In genomic region chr11:102551176-102551575, GRCm38 (mm10) we compare ENCODE assay signal across 27 mouse cellular contexts. TPM values are rescaled to one million over a fixed set of nuclear protein-coding genes. Genes with fewer than 3 reads are reported as not detected.
"Had no signal": no experiment of that assay in that cellular context is flagged by ENCODE, and none has a peak within 500 bp of the region (broad histone marks: within the 10 kb centered on the region; RNA-seq: fewer than 3 reads in every experiment).

No protein-coding gene starts in this region.

- H3K27ac ChIP-seq: kidney, postnatal 0 days; layer of hippocampus, adult 2 months; limb, embryonic 10.5 days; limb, embryonic 13.5 days; liver, embryonic 12.5 days; liver, embryonic 15.5 days; lung, embryonic 15.5 days; midbrain, embryonic 10.5 days; midbrain, embryonic 13.5 days; neural tube, embryonic 13.5 days; stomach, postnatal 0 days had no signal

- H3K9me3 ChIP-seq: limb, embryonic 10.5 days; limb, embryonic 13.5 days; liver, embryonic 12.5 days; liver, embryonic 15.5 days; lung, embryonic 15.5 days; megakaryocyte, embryonic 14.5 days; midbrain, embryonic 10.5 days; midbrain, embryonic 13.5 days; neural tube, embryonic 13.5 days had no signal

- ATAC-seq: liver, embryonic 12.5 days; midbrain, embryonic 13.5 days; midbrain, embryonic 16.5 days had no signal

- H3K9ac ChIP-seq: limb, embryonic 13.5 days; liver, embryonic 12.5 days; liver, embryonic 15.5 days; lung, embryonic 15.5 days; midbrain, embryonic 13.5 days; neural tube, embryonic 13.5 days had no signal

- H3K27me3 ChIP-seq: limb, embryonic 13.5 days; liver, embryonic 12.5 days; liver, embryonic 15.5 days; lung, embryonic 15.5 days; megakaryocyte, embryonic 14.5 days; midbrain, embryonic 13.5 days; neural tube, embryonic 13.5 days had no signal

- H3K4me3 ChIP-seq: layer of hippocampus, adult 2 months; limb, embryonic 10.5 days; limb, embryonic 13.5 days; liver, embryonic 12.5 days; liver, embryonic 15.5 days; lung, embryonic 15.5 days; megakaryocyte, embryonic 14.5 days; midbrain, embryonic 10.5 days; midbrain, embryonic 13.5 days; myocyte; neural tube, embryonic 13.5 days had no signal

- DNase-seq: kidney, postnatal 25 days; layer of hippocampus, adult 9-11 months; liver; lung, adult 18-20 months; lung, postnatal 10 days; lung, postnatal 36 days; right cerebral cortex, adult 18-20 months; right cerebral cortex, postnatal 14 days; right cerebral cortex, postnatal 4 days; thymus, adult 18-20 months; thymus, postnatal 36 days had no signal

- H3K4me2 ChIP-seq: limb, embryonic 13.5 days; liver, embryonic 12.5 days; liver, embryonic 15.5 days; lung, embryonic 15.5 days; midbrain, embryonic 13.5 days; neural tube, embryonic 13.5 days had no signal

RNA-seq across cellular contexts. Expression of gene Gm11627, which starts 28.1 kb away (rescaled TPM):
- total RNA-seq: monocyte, adult 5-6 weeks; neutrophil, adult 5-6 weeks had no signal

RNA-seq across cellular contexts. Expression of gene Fzd2, which starts 53.0 kb away (rescaled TPM):
- total RNA-seq: monocyte, adult 5-6 weeks had no signal
